Mouse (Mus musculus) neural tube, embryonic 15.5 days (tissue): ENCODE results near the gene Wwp2. TPM values are rescaled to one million over a fixed set of nuclear protein-coding genes. Genes with fewer than 3 reads are reported as not detected.

Experiments used
- ATAC-seq: fragments of 200-750 bp; cut with Nextera tagmentation; 2 replicates; pipeline ENCODE4 v1.8.0; 2017; ENCODE audit warnings: mild to moderate bottlenecking, moderate TSS enrichment, moderate library complexity; ENCODE audit not compliant: low FRiP score
- H3K27ac ChIP-seq: fragments of 300-500 bp; sonication (generic); replicated peaks from 2 replicates; pipeline ENCODE4 v1.5.1; 2015; ENCODE audit warnings: mild to moderate bottlenecking, inconsistent platforms
- H3K27me3 ChIP-seq: fragments of 300-500 bp; sonication (generic); replicated peaks from 2 replicates; pipeline ENCODE4 v1.6.1; 2015; ENCODE audit warnings: inconsistent platforms
- H3K36me3 ChIP-seq: fragments of 300-500 bp; sonication (generic); 2 replicates; pipeline ENCODE4 v1.6.1; 2015; ENCODE audit warnings: inconsistent platforms
- H3K4me1 ChIP-seq: fragments of 300-500 bp; sonication (generic); 2 replicates; pipeline ENCODE4 v1.6.1; 2015; ENCODE audit warnings: inconsistent platforms
- H3K4me2 ChIP-seq: fragments of 300-500 bp; sonication (generic); 2 replicates; pipeline ENCODE4 v1.6.1; 2015; ENCODE audit warnings: inconsistent platforms, mild to moderate bottlenecking, moderate library complexity
- H3K4me3 ChIP-seq: fragments of 300-500 bp; sonication (generic); replicated peaks from 2 replicates; pipeline ENCODE4 v1.5.1; 2015; ENCODE audit warnings: mild to moderate bottlenecking, inconsistent platforms
- H3K9ac ChIP-seq: fragments of 300-500 bp; sonication (generic); replicated peaks from 2 replicates; pipeline ENCODE4 v1.6.1; 2015; ENCODE audit warnings: mild to moderate bottlenecking, inconsistent platforms
- H3K9me3 ChIP-seq: fragments of 300-500 bp; sonication (generic); replicated peaks from 2 replicates; pipeline ENCODE4 v1.6.1; 2016; ENCODE audit warnings: inconsistent platforms
- WGBS: fragments of 180-500 bp; shearing (Covaris S2); methylation state at CpG from one replicate; pipeline ENCODE4 v1.1.7; 2015; ENCODE audit warnings: mixed read lengths; 5-methylcytosine and 5-hydroxymethylcytosine counted together
- polyA plus RNA-seq: library from polyadenylated mRNA; unstranded; fragments of >200 nt; fragmentation: Nextera tagmentation; extraction: Ambion mirVana; gene quantifications from 2 replicates; pipeline ENCODE4 v1.2.1, GENCODE M21; 2015

Gene Wwp2
- polyA plus RNA-seq: 36.4 and 39.5 TPM in 2 replicates

GRCm38 (mm10) chr8:107435962-107436831 is at the start of gene Wwp2:
Gene Wwp2 (plus strand): TSS chr8:107436365.
- under 1% methylated on average over 66 of the region's 81 CpGs for WGBS
- peak within 1 kb of the TSS; percentile 85 for H3K27ac ChIP-seq
- no peaks in the 10 kb centered on the region for H3K27me3 ChIP-seq
- no peaks in the 10 kb centered on the region for H3K9me3 ChIP-seq
- peaks cover 24% of the 10 kb centered on the region for H3K4me1 ChIP-seq
- peak; percentile 93 for ATAC-seq
- peak within 1 kb of the TSS; percentile 86 for H3K4me3 ChIP-seq
- H3K4me2 ChIP-seq: peak within 1 kb of the TSS; percentile 77
- no peaks in the 10 kb centered on the region for H3K36me3 ChIP-seq
- H3K9ac ChIP-seq: peak within 1 kb of the TSS; percentile 70

- Histone ChIP-seq H3K4me3 (no peak overlapping the region), H3K36me3 (no peaks in the 10 kb centered on the region), H3K27ac (no peak overlapping the region), H3K9ac (no peak overlapping the region), H3K4me2 (no peak overlapping the region), H3K27me3 (no peaks in the 10 kb centered on the region), H3K4me1 (peaks cover 18% of the 10 kb centered on the region; the same call in 1 of the 2 replicates), H3K9me3 (no peaks in the 10 kb centered on the region)
- ATAC-seq: no peak
- 32% methylated on average over 3 of the region's 3 CpGs for WGBS
Observed at GRCm38 (mm10) chr8:107386642-107387041, 49.5 kb upstream of the Wwp2 start.

GRCm38 (mm10) chr8:107387861-107388260 is 48.3 kb upstream of the Wwp2 start:
- Histone ChIP-seq H3K27ac (no peak overlapping the region), H3K4me3 (no peak overlapping the region), H3K9ac (no peak overlapping the region), H3K9me3 (no peaks in the 10 kb centered on the region), H3K4me2 (no peak overlapping the region), H3K36me3 (no peaks in the 10 kb centered on the region), H3K27me3 (no peaks in the 10 kb centered on the region), H3K4me1 (peaks cover 18% of the 10 kb centered on the region; the same call in 1 of the 2 replicates)
- no peak for ATAC-seq
- WGBS: 63% methylated on average over 5 of the region's 5 CpGs

GRCm38 (mm10) chr8:107389557-107389956 is 46.6 kb upstream of the Wwp2 start:
- Histone ChIP-seq H3K9me3 (no peaks in the 10 kb centered on the region), H3K27me3 (no peaks in the 10 kb centered on the region), H3K9ac (no peak overlapping the region), H3K36me3 (no peaks in the 10 kb centered on the region), H3K27ac (0 out of 2 replicates have a peak overlapping the region, but pooled peaks have one; percentile 18), H3K4me1 (peaks cover 18% of the 10 kb centered on the region; the same call in 1 of the 2 replicates), H3K4me3 (no peak overlapping the region), H3K4me2 (no peak overlapping the region)
- WGBS: 59% methylated on average over 8 of the region's 8 CpGs
- ATAC-seq: no peak

- Histone ChIP-seq H3K4me1 (peaks cover 18% of the 10 kb centered on the region; the same call in 1 of the 2 replicates), H3K4me2 (no peak overlapping the region), H3K27ac (no peak overlapping the region), H3K4me3 (no peak overlapping the region), H3K9me3 (no peaks in the 10 kb centered on the region), H3K27me3 (no peaks in the 10 kb centered on the region), H3K9ac (no peak overlapping the region), H3K36me3 (no peaks in the 10 kb centered on the region)
- ATAC-seq: no peak
- 93% methylated on average over 16 of the region's 16 CpGs for WGBS
Observed at GRCm38 (mm10) chr8:107390476-107391135, 45.6 kb upstream of the Wwp2 start.

GRCm38 (mm10) chr8:107391136-107391516 is 45.0 kb upstream of the Wwp2 start:
- H3K36me3 ChIP-seq: no peaks in the 10 kb centered on the region
- no peak overlapping the region for H3K27ac ChIP-seq
- H3K4me1 ChIP-seq: peaks cover 18% of the 10 kb centered on the region; the same call in 1 of the 2 replicates
- H3K9ac ChIP-seq: no peak overlapping the region
- H3K4me3 ChIP-seq: no peak overlapping the region
- no peaks in the 10 kb centered on the region for H3K27me3 ChIP-seq
- no peak for ATAC-seq
- no peak overlapping the region for H3K4me2 ChIP-seq
- 69% methylated on average over 4 of the region's 4 CpGs for WGBS
- H3K9me3 ChIP-seq: no peaks in the 10 kb centered on the region

GRCm38 (mm10) chr8:107395397-107395796 is 40.8 kb upstream of the Wwp2 start:
- no peak for ATAC-seq
- no peak overlapping the region for H3K27ac ChIP-seq
- H3K4me1 ChIP-seq: no peaks in the 10 kb centered on the region
- H3K27me3 ChIP-seq: no peaks in the 10 kb centered on the region
- H3K4me2 ChIP-seq: no peak overlapping the region
- no peak overlapping the region for H3K9ac ChIP-seq
- H3K36me3 ChIP-seq: no peaks in the 10 kb centered on the region
- no peaks in the 10 kb centered on the region for H3K9me3 ChIP-seq
- no peak overlapping the region for H3K4me3 ChIP-seq

GRCm38 (mm10) chr8:107396106-107396670 is 40.0 kb upstream of the Wwp2 start:
- no peak for ATAC-seq
- no peaks in the 10 kb centered on the region for H3K9me3 ChIP-seq
- H3K27ac ChIP-seq: no peak overlapping the region
- no peak overlapping the region for H3K4me3 ChIP-seq
- H3K4me2 ChIP-seq: no peak overlapping the region
- no peaks in the 10 kb centered on the region for H3K27me3 ChIP-seq
- 92% methylated on average over 10 of the region's 10 CpGs for WGBS
- no peaks in the 10 kb centered on the region for H3K4me1 ChIP-seq
- H3K9ac ChIP-seq: no peak overlapping the region
- H3K36me3 ChIP-seq: no peaks in the 10 kb centered on the region

- no peak overlapping the region for H3K4me2 ChIP-seq
- no peak overlapping the region for H3K9ac ChIP-seq
- H3K27me3 ChIP-seq: no peaks in the 10 kb centered on the region
- H3K9me3 ChIP-seq: no peaks in the 10 kb centered on the region
- H3K4me3 ChIP-seq: no peak overlapping the region
- peaks cover 5% of the 10 kb centered on the region for H3K4me1 ChIP-seq
- WGBS: 73% methylated on average over 12 of the region's 12 CpGs
- ATAC-seq: no peak
- H3K36me3 ChIP-seq: no peaks in the 10 kb centered on the region
- no peak overlapping the region for H3K27ac ChIP-seq
Observed at GRCm38 (mm10) chr8:107397665-107398064, 38.5 kb upstream of the Wwp2 start.

- H3K9ac ChIP-seq: no peak overlapping the region
- H3K4me3 ChIP-seq: no peak overlapping the region
- no peaks in the 10 kb centered on the region for H3K9me3 ChIP-seq
- H3K36me3 ChIP-seq: no peaks in the 10 kb centered on the region
- H3K27me3 ChIP-seq: no peaks in the 10 kb centered on the region
- 37% methylated on average over 9 of the region's 9 CpGs for WGBS
- ATAC-seq: no peak
- H3K27ac ChIP-seq: no peak overlapping the region
- H3K4me1 ChIP-seq: peaks cover 15% of the 10 kb centered on the region
- H3K4me2 ChIP-seq: no peak overlapping the region
Observed at GRCm38 (mm10) chr8:107399495-107399894, 36.7 kb upstream of the Wwp2 start.

GRCm38 (mm10) chr8:107401866-107402265 is 34.3 kb upstream of the Wwp2 start:
- Histone ChIP-seq H3K4me1 (peaks cover 15% of the 10 kb centered on the region), H3K9me3 (no peaks in the 10 kb centered on the region), H3K9ac (no peak overlapping the region), H3K36me3 (no peaks in the 10 kb centered on the region), H3K4me2 (no peak overlapping the region), H3K27me3 (no peaks in the 10 kb centered on the region), H3K27ac (no peak overlapping the region), H3K4me3 (no peak overlapping the region)
- 89% methylated on average over 5 of the region's 5 CpGs for WGBS
- no peak for ATAC-seq
